Mouse (Mus musculus) CD4-positive, CD25-positive, alpha-beta regulatory T cell, adult 2 months (primary cell): ENCODE measurements around the gene Tedc1.
A peak's percentile ranks its signal among the peaks of the same experiment; 100 is the strongest.

Source experiments
- DNase-seq: peaks from one replicate; pipeline ENCODE4 v3.0.0-alpha.2; 2012; ENCODE audit warnings: low read depth, low spot score

Tedc1 gene

DNA sequence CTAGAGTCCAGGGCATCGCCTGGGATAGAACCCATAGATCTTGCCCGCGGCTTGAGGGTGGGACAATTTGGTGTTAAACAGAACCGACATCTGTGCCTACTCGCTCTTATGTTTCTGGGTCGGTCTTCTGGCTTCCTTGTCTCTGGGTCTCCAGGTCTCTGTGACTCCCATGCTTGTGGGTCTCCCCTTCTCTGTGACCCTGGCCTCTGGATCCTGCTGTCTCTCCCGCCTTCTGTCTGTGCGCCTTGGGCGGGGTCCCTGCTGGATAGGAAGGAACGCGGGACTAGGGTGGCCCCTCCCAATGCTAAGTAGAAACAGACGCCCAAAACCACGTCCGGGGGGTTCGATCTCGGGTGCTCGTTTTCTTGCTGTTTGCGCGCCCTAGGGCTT, 4.0 kb upstream of the Tedc1 start:
- DNase-seq: peak; percentile 76

DNA sequence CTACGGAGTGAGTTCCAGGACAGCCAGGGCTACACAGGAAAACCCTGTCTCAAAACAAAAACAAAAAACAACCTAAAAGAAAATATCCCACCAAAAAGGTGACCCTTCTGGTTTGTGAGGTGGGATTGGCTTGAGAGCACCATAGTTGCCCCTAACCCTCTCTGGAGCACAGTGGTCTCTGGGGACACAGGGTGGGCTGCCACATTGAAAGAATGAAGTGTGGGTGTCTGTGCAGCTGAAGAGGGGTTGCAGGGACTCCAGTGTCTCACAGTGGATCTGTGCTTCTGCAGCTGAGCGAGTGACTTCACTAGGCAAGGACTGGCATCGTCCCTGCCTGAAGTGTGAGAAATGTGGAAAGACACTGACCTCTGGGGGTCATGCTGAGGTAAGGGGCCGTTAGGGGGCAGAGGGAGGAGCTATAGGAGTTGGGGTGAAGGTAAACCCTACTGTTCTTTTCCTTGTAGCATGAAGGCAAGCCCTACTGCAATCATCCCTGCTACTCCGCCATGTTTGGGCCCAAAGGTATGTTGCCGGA, 3.2 kb upstream of the Tedc1 start:
- no peak for DNase-seq

DNA sequence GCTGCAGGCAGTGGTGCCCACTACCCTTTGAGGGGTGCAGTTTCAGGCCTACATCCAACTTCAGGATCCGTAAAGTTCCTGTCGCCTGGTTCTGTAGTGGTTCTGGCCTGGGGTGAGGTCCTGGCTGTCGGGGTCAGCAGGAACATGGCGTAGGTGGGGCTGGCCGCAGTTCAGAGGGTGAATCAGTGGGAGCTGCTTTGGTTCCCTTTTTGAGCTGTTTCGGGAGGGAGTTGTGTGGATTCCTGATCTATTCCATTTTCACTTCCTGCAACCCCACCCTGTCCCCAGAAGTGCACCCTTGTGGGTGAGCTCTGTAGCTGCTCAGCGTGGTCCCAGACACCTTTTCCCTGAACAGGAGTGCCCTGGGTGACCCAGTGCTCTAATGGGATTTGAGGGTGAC, 2.2 kb upstream of the Tedc1 start:
- no peak for DNase-seq

DNA sequence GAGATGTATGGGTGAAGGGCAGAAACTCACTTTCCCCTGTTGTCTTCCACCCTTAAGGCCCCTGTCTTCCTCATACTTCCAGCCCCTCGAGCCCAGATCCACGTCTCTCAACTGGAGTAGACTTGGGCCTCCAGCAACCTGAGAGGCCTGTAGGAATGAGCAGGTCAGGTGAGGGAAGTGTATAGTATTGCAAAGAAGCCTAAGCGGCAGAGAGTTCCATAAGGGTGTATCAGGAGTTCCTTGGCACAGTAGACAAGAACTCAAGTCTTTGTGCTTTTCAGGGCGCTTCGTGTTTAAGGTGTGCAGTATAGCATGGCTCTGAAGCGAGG, 1.5 kb upstream of the Tedc1 start:
- DNase-seq: no peak

DNA sequence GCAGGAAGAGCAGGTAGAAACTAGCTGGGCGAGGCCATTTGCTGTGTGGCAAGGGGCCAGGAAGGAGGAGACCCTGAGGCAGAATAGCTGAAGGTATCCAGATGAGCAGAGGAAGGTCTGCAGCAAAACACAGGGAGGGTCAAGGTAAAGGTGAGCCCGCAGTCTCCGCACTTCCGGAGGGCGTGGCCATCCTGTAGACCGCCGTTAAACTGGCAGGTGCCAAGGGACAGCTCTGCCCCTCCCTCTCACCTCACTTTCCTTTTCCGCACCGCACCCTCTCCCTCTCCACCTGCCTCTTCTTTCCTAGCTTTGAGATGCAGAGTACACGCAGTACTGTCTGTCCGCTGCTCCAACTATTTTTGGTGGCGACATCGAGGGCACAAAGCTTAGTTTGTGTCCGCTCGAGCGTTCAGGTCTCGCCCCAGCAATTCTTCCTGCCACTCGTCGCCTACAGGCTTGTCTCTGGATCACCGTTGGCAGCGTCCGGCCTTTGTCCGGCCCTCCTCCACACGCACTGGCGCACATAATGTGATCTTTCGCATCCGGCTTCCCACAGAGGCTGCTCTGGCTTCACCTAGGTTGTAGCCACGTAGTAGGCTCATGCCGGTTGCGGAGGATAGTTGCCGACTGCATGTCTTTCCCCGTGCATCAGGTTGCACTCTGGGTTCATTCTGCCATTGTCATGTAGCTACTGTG, 997 bp upstream of the Tedc1 start:
- DNase-seq: peak; percentile 77

DNA sequence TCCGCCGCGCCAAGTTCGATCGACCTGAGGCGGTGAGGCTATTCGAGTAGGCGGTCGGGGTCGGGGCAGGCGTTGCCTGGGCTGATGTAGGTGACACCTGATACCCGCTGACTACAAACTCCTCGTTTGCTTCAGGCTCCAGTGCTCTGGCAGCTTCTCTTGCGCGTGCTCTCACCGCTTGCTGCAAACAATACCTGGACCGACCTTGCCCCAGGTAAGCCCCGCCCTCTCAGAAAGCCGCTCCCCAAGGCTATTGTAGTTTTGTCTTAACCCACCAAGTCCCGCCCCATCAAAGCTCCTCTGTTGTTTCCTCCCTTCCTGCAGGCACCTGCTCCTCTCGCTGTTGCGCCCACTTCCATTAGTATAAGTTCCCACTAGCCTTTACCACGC, 314 bp downstream of the Tedc1 start:
- no peak for DNase-seq

DNA sequence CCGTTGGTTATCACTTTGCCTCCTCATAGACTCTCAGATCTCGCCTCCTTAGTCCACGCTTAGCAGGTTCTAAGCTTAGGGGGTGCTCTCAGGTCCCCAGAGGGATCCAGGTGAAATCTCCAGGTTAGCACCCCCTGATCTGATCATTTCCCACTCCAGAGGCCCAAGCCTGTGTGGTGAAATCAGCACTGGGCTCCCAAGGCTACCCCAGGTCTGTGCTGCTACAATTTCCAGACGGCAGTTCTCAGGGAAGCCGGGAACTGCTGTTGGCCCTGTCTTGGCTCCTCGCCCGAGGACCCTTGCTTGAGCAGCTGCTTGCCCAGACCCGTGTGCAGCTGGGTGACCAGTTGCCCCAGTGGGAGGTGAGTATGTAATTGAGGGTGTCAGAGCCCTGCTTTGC, 781 bp downstream of the Tedc1 start:
- no peak for DNase-seq

DNA sequence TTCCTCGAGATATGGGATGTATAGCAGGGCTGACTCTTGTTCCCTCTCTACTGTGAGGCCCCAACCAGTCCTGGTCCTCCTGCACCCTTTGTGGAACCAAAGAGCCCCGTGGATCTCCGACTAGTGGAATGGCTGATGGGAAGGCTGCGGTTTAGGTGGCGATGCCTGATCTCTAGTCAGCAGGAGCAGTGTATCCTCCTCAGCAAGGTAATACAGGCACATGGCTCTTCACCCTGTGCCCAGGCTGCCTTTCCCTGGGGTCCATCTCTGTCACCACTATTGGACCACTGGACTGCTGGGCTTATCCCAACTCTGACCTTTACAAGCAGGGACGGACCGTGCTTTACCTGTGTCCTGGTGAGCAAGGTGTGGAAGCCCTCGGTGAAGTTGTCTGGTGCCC, 1.3 kb downstream of the Tedc1 start:
- no peak for DNase-seq

DNA sequence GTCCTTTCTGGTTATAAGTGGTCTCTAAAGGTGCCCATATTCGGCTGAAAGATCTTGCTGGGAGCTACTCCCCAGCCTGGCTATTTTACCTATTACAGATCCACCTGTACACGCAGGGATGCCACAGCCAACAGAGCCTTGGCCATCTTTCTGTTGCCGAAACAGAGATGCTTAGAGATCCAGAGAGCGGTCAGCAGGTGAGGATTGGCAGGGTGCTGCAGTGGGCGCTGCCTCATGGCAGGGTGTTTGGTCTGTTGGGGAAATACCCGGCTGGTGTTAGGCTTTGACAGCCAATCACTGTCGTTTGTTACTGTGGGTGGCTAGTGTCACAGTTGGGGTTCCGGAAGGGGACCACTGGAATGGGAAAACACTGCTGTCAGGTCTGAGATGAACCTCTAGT, 1.8 kb downstream of the Tedc1 start:
- no peak for DNase-seq

DNA sequence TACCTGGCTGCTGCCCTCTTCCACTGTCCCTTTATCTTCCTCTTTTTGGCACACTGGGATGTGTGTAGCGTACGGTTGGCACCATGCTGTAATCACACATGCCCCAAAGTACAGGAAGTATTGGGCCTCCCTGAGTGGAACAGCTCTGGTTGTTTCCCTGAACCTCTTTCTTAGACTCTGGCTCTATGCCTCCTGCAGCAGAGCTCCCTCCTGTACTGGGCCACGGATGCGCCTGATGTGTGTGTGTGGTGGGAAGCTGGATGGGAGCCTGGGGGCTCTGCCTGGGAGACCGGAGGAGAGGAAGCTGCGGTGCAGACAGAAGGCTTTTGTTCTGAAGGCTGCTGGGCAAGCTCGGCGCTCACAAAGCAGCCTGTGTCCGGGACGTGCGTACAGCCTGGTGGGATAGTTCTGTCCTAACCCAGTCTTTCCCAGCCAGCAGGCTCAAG, 7.4 kb downstream of the Tedc1 start:
- no peak for DNase-seq

DNA sequence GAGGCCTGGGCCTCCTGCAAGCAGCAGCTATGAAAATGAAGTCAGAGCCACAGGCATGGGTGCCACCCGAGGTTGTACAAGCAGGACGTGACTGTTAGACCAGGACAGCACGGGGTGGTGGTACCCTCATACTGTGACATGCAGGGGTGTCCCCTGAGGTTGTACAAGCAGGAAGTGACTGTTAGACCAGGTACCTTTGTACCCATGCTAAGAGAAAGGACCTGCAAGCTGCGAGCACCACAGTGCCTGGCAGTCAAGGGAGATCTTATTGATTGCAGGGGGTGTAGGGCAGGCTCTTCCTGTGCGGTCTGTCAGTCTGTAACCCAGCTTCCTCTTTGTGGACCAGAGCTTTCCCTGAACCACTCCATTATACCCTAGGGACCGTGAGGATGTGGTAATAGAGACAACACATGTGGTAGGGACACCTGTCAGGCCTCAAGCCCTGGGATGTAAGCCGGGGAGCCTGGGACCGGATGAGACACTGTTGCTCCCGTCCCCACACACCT, 11.9 kb downstream of the Tedc1 start:
- DNase-seq: peak; percentile 61

DNA sequence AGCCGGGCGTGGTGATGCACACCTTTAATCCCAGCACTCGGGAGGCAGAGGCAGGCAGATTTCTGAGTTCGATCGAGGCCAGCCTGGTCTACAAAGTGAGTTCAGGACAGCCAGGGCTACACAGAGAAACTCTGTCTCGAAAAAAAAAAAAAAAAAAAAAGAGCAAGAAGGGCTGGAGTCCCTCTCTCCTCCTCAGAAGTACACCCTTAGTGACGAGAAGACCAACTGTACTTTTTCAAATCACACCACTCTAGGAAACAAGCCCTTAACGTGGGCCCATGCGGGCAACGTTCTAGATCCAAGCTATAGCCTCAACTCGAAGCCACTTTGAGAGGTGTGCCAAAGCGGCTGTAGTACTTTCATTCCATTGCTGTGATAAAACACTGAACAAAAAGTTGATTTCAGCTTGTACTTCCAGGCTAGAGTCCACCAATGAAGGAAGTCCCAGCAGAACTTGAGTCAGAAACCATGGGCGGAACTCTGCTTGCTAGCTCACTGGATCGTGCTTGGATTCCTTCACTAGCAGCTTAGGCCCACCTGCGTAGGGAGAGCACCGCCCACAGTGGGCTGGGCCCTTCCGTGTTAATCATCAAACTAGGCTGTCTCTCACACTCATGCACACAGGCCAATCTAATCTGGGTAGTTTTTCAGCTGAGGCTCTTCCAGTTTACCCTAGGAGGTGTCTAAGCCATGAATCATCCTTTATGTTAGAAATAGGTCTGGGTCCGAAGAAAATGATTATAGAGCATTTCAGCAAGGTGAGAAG, 20.9 kb downstream of the Tedc1 start:
- DNase-seq: no peak

DNA sequence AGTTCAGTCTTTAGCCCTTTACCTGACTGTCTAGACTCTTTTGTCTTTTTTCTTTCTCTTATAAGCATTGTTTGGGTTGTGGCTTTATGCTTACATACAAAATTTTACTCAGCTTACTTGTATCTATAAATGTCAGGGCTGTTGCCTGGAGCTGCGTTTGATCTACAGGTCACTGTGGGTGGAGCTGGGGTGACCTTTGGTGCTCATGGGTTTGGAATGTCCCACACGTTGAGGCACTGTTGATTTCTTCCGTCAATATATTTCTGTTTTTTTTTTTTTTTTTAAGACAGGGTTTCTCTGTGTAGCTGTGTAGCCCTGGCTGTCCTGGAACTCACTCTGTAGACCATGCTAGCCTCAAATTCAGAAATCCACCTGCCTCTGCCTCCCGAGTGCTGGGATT, 24.8 kb downstream of the Tedc1 start:
- no peak for DNase-seq

DNA sequence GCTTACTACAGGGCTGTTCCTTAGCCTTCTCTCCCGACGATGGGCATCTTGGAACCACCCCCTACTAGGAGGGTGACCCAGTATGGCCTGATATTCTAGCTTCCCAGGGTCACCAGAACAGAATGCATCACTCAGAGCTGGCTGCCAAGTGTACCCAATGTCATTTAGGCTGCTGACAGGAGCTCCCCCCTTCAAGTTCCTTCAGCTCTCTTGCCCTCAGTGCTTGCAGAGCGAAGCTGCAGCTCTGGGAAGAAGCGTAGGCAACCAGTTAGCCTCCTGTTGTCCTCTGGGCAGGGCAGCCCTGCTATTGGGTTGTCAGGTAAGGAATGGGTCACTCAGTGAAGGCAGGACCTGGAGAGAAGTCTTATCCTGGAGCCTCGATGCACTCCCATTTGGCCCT, 28.7 kb downstream of the Tedc1 start:
- no peak for DNase-seq

DNA sequence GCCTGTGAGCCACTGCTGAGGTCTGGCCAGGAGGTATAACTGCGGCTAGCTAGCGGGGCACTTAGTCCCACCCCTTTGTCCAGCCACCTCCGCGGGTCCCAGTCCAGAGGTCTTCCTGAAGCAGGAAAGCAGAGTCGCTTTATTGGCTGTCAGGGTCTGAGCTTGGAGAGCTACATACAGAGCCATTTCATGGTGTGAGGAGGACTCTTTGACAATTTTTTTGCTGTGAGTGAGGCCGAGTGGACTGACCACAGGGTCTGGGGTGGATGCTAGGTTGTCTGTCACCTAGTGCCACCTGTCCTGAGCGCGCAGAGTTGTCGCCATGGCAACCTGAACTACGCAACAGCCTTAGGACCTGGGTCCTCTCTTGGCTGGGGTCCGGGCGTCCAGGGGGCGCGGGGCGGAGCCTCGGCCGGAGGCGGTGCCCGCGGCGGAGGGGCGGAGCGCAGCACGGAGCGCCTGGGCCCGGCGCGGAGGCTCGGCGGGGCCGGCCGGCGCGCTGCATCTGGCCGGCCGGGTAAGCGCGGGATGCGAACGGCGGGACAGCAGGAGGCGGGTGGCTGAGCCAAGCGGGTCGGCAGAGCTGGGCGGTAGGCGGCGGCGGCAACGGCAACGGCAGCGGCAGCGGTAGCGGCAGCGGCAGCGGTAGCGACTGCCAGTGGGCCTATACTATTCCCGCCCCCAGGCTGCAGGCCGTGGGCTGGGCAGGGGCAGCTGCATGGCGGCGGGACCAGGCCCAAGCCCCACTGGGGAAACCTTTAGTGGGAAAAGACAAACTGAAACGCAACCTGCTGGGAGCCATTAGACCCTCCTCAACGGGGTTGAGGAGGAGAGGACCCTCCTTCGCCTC, 29.4 kb downstream of the Tedc1 start, which contains the start of gene Tmem121:
Gene Tmem121, plus strand, starts transcription at position 489 of the 850 bp plus-strand sequence.
- peak; percentile 41 for DNase-seq

DNA sequence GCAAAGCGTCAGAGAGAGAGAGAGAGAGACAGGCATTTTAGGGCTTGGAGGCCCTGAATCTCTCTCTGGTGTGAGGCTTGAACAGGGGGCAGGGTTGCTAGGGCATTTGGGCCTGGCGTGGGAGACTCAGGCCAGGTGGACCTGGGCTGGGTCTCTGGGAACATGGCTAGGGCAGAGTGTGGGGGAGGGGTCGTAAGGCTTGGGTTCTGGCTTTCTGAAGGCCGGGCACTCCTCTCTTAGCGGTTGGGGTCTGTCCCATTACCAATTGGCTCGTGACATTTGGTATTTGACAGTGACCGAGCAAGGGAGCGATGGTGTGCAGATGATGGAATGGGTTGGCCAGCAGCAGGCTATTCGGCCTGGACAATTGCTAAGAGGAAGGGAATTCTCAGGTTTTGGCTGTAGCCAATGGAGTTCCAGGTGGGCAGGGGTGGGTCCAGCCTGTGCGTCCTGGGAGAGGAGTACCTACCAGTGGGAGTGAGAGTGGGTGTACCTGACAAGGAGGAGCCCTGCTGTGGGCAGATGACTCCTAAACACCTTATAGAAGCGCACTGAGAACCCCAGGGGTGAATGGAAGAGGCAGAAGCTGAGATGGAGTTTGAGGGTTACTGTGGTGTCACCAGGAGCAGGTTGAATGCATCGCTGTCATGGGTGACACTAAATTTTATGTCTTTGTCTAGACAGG, 30.2 kb downstream of the Tedc1 start:
- DNase-seq: no peak

DNA sequence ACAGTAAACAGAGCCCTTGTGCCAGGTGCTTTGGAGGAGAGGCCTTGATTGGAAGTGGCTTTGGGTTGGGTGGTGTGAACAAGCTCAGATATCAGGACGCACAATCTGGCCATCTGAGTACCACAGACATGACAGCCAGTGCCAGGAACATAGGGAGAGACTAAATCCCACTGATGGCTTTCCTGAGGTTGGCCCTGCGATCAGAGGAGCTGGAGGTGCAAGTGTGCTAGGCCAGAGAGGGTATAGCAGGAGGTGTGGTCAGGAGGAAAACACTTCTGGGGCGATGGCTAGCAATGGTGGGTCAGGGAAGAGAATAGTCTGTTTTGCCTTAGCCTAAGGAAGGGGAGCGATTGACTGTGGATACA, 30.8 kb downstream of the Tedc1 start:
- DNase-seq: no peak

DNA sequence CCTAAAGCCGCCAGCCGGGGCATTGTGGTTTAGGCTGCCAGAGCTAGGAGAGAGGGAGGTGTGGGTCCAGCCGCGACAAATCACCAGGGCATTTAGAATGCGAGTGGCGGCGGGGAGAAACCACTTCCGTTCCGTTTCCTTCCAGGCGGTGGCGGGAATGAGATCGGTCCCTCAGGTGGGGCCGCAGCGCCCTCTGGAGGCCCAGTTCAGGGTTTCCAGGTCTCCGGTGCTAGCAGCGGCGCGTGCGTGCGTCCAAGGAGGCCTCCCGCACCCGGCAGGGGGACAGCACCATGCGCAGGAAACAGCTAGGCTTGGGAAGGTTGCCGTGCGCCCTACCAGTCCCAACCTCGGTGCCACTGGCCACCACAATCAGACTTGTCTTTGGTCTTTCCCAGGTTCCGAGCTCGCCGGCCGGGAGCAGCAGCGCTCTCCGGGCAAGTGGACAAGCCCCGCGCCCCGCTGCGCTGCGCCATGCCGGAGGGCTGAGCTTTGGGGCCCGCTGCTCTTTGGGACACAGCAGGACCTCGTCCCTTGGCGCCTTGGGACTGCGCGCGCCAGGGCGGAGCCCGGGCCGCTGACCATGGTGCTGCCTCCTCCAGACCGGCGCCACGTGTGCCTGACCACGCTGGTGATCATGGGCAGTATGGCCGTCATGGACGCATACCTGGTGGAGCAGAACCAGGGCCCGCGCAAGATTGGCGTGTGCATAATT, 31.5 kb downstream of the Tedc1 start:
- peak; percentile 87 for DNase-seq

DNA sequence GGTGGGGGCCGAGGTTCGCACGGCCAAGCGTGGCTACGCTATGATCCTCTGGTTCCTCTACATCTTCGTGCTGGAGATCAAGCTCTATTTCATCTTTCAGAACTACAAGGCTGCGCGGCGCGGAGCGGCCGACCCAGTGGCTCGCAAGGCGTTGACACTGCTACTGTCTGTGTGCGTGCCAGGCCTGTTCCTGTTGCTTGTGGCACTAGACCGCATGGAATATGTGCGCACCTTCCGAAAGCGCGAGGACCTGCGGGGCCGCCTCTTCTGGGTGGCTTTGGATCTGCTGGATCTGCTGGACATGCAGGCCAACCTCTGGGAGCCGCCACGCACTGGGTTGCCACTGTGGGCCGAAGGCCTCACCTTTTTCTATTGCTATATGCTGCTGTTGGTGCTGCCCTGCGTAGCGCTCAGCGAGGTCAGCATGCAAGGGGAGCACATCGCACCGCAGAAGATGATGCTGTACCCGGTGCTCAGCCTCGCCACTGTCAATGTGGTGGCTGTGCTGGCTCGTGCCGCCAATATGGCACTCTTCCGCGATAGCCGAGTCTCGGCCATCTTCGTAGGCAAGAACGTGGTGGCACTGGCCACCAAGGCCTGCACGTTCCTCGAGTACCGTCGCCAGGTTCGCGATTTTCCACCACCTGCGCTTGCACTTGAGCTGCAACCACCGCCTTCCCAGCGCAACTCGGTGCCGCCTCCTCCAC, 32.3 kb downstream of the Tedc1 start:
- DNase-seq: no peak

DNA sequence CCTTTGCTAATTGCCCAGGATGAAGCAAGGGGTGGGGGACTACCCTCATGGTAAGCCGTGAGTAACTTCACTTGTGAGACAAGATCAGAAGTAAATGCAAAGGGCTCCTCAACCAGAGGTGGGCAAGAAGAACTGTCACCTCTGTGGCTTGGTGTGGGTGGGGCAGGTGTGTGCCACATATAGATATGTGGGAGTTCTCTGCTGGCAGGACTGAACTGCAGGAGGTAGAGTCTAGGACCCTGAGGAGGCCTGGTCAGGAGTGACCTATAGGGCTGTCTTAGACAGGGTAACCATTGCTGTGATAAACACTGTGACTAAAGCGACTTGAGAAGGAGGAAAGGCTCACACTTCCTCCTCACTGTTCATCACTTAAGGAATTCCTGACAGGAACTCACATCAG, 37.2 kb downstream of the Tedc1 start:
- DNase-seq: no peak
